ENCODE assay signal across 9 mouse cellular contexts in the genomic region with DNA sequence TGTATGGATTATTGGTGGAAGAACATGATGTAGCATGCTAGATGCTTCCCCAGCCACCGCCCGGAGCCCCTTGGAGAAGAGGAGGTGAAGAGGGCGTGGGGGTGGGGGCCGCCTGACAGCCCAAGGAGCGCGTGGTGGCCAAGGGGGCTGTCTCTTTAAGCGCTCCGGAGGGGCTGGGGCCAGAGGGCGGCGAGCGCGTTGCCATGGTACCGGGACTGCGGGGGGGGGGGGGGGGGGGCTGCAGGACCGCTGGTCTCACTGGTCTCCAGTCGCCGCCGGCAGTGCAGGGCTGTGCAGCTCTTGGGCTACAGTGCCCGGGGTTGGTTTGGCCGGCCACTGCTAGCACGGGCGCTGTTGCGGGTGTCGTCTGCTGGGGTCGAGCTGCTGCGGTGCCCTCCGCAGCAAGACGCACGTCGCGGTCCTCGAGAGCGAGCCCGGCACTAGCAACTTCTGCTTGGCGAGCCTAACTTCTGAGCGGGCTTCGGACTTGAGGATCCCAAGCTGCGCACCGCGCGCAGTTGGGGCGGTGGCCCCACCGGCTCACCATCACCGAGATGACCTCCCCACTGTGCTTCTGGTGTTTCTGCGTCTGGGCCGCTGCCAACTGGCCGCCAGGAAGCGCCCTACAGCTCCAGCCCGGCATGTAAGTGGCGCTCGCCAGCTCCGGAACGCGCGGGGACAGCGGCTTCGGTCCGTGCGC. TPM values are rescaled to one million over a fixed set of nuclear protein-coding genes. Genes with fewer than 3 reads are reported as not detected.
DNase-seq lines count a peak whose midpoint lies in the region; ATAC-seq and TF ChIP-seq lines count a peak whose summit lies in the region.
"Had no signal": no experiment of that assay in that cellular context is flagged by ENCODE, and none has a peak within 500 bp of the region (broad histone marks: within the 10 kb centered on the region; RNA-seq: fewer than 3 reads in every experiment).

No protein-coding gene starts in this region.

- H3K9me3 ChIP-seq in limb, embryonic 12.5 days: no peaks in the 10 kb centered on the region
- H3K9me3 ChIP-seq in midbrain, postnatal 0 days (ENCODE audit: low read length): no peaks in the 10 kb centered on the region

- H3K36me3 ChIP-seq in limb, embryonic 12.5 days: no peaks in the 10 kb centered on the region
- H3K36me3 ChIP-seq in midbrain, postnatal 0 days (ENCODE audit: insufficient read depth, low read length): no peaks in the 10 kb centered on the region

- peak overlapping the region; percentile 55 for H3K4me3 ChIP-seq in limb, embryonic 12.5 days (replicated peaks)
- H3K4me3 ChIP-seq in midbrain, postnatal 0 days (ENCODE audit: low read depth, low read length): peak overlapping the region; percentile 59

- TF ChIP-seq CTCF in midbrain, postnatal 0 days (IDR thresholded peaks at IDR 0.05): peak; percentile 56

- under 1% methylated on average over 52 of the region's 59 CpGs for WGBS in limb, embryonic 12.5 days
- under 1% methylated on average over 38 of the region's 59 CpGs for WGBS in midbrain, postnatal 0 days

- no peak for DNase-seq in cerebellum, adult 11 months
- DNase-seq in cerebellum, postnatal 25 days: peak; percentile 14 to 40
- DNase-seq in frontal cortex, postnatal 14 days (ENCODE audit: low spot score in 2 of 2): peak; percentile 23 to 27
- DNase-seq in kidney, adult 9 months: peak; percentile 15
- DNase-seq in midbrain, postnatal 0 days (ENCODE audit: low spot score): peak; percentile 50
- no peak for DNase-seq in spleen, adult 18-20 months

- peak overlapping the region; percentile 97 for H3K4me2 ChIP-seq in limb, embryonic 12.5 days
- H3K4me2 ChIP-seq in midbrain, postnatal 0 days (ENCODE audit: low read depth, low read length, poor library complexity, severe bottlenecking): peak overlapping the region; percentile 78

- H3K27me3 ChIP-seq in limb, embryonic 12.5 days: peaks cover 62% of the 10 kb centered on the region
- H3K27me3 ChIP-seq in midbrain, postnatal 0 days (ENCODE audit: insufficient read depth, low read length): no peaks in the 10 kb centered on the region

- H3K27ac ChIP-seq in limb, embryonic 12.5 days: no peak overlapping the region
- peak overlapping the region; percentile 26 for H3K27ac ChIP-seq in midbrain, postnatal 0 days (ENCODE audit: low read depth, low read length)

- peaks cover 18% of the 10 kb centered on the region for H3K4me1 ChIP-seq in limb, embryonic 12.5 days (replicated peaks)
- 0 out of 2 replicates have a peak, but pooled peaks cover 3% of the 10 kb centered on the region for H3K4me1 ChIP-seq in midbrain, postnatal 0 days (ENCODE audit: insufficient read depth, low read length)

- H3K9ac ChIP-seq in limb, embryonic 12.5 days (replicated peaks): peak overlapping the region; percentile 44
- H3K9ac ChIP-seq in midbrain, postnatal 0 days (replicated peaks; ENCODE audit: low read length, poor library complexity, severe bottlenecking): peak overlapping the region; percentile 50

- 0 out of 2 replicates have a peak, but pooled peaks have one; percentile 37 for ATAC-seq in cerebellum, adult (ENCODE audit: insufficient number of reproducible peaks, low FRiP score, low TSS enrichment)
- ATAC-seq in limb, embryonic 12.5 days (ENCODE audit: insufficient number of reproducible peaks, insufficient read depth, low FRiP score, low TSS enrichment, low read depth): peak; percentile 90
- peak; percentile 87 for ATAC-seq in midbrain, postnatal 0 days (ENCODE audit: low FRiP score)

RNA-seq across cellular contexts. Expression of gene Egfem1, which starts 0.6 kb away (rescaled TPM):
- polyA plus RNA-seq in limb, embryonic 12.5 days (2016; fragmentation: Nextera tagmentation; extraction: Ambion mirVana): 3.2 and 3.3 TPM in 2 replicates
- total RNA-seq in midbrain, postnatal 0 days (2014; rRNA removed): 12.5 and 28.6 TPM in 2 replicates
- polyA plus RNA-seq in midbrain, postnatal 0 days (2015; fragmentation: Nextera tagmentation; extraction: Ambion mirVana): 5.2 TPM in 2 replicates
- polyA plus RNA-seq: C2C12 had no signal

Comparison
In these comparisons a context has a peak if more than half of its experiments do, and no peak if none do; other contexts are left out.
1. DNase-seq: peak in cerebellum, postnatal 25 days (2 of 2), frontal cortex, postnatal 14 days (2 of 2), kidney, adult 9 months (single experiment) and midbrain, postnatal 0 days (single experiment); none in cerebellum, adult 11 months (single experiment) and spleen, adult 18-20 months (0 of 2).
2. ATAC-seq: peak in every context shown above with its lines; median percentile 90 in limb, embryonic 12.5 days; 87 in midbrain, postnatal 0 days; 37 in cerebellum, adult.